Mouse (Mus musculus) thymus, postnatal 36 days (tissue): ENCODE measurements around the gene Wfdc13.

Experiments
- DNase-seq, 2 experiments: peaks; one replicate each; pipeline ENCODE4 v3.0.0; 2022; ENCODE audit warnings: mixed read lengths in 2 of 2

Wfdc13 gene

GRCm38 (mm10) chr2:164684807-164685206, at the start of gene Wfdc13:
Gene Wfdc13, plus strand, starts transcription at chr2:164685107.
- DNase-seq = no peak

GRCm38 (mm10) chr2:164635266-164635665, 49.6 kb upstream of the Wfdc13 start:
- DNase-seq = no peak

- DNase-seq = no peak
Measured at GRCm38 (mm10) chr2:164638696-164639095, 46.2 kb upstream of the Wfdc13 start, which contains the start of gene Wfdc16. Gene Wfdc16, minus strand, starts transcription at chr2:164638796.

GRCm38 (mm10) chr2:164641129-164641528, 43.8 kb upstream of the Wfdc13 start:
- no peak for DNase-seq

- DNase-seq = no peak
Measured at GRCm38 (mm10) chr2:164641881-164642673, 42.8 kb upstream of the Wfdc13 start.

GRCm38 (mm10) chr2:164655858-164656257, 29.0 kb upstream of the Wfdc13 start, which contains the start of gene Wfdc10:
Gene Wfdc10, plus strand, starts transcription at chr2:164656046.
- DNase-seq = peak; percentile 49

GRCm38 (mm10) chr2:164656483-164656882, 28.4 kb upstream of the Wfdc13 start, which contains the start of gene Wfdc9:
Gene Wfdc9, minus strand, starts transcription at chr2:164656583.
- DNase-seq = no peak

GRCm38 (mm10) chr2:164664851-164665250, 20.1 kb upstream of the Wfdc13 start:
- no peak for DNase-seq

GRCm38 (mm10) chr2:164670261-164670660, 14.6 kb upstream of the Wfdc13 start:
- DNase-seq = no peak

GRCm38 (mm10) chr2:164670938-164671337, 14.0 kb upstream of the Wfdc13 start:
- no peak for DNase-seq

GRCm38 (mm10) chr2:164673987-164674386, 10.9 kb upstream of the Wfdc13 start, which contains the start of gene Wfdc11:
Gene Wfdc11, minus strand, starts transcription at chr2:164674087.
- no peak for DNase-seq

- DNase-seq = no peak
Measured at GRCm38 (mm10) chr2:164676103-164676502, 8.8 kb upstream of the Wfdc13 start.

- DNase-seq = no peak
Measured at GRCm38 (mm10) chr2:164676916-164677685, 7.8 kb upstream of the Wfdc13 start.

- peak; percentile 79 to 81 for DNase-seq
Measured at GRCm38 (mm10) chr2:164678848-164679625, 5.9 kb upstream of the Wfdc13 start.

- peak; percentile 33 to 48 for DNase-seq
Measured at GRCm38 (mm10) chr2:164679906-164680305, 5.0 kb upstream of the Wfdc13 start.

- DNase-seq = no peak
Measured at GRCm38 (mm10) chr2:164698201-164698600, 13.3 kb downstream of the Wfdc13 start, which contains the start of gene Spint4. Gene Spint4, plus strand, starts transcription at chr2:164698501.

- no peak for DNase-seq
Measured at GRCm38 (mm10) chr2:164700959-164701358, 16.1 kb downstream of the Wfdc13 start.

- DNase-seq = no peak
Measured at GRCm38 (mm10) chr2:164701761-164702160, 16.9 kb downstream of the Wfdc13 start.

- DNase-seq = no peak
Measured at GRCm38 (mm10) chr2:164704235-164704634, 19.3 kb downstream of the Wfdc13 start.

GRCm38 (mm10) chr2:164705328-164705727, 20.4 kb downstream of the Wfdc13 start:
- DNase-seq = no peak

GRCm38 (mm10) chr2:164705991-164706390, 21.1 kb downstream of the Wfdc13 start:
- no peak for DNase-seq

- no peak for DNase-seq
Measured at GRCm38 (mm10) chr2:164715005-164715404, 30.1 kb downstream of the Wfdc13 start, which contains the start of gene Spint5. Gene Spint5, plus strand, starts transcription at chr2:164715305.
